Mouse (Mus musculus): ENCODE data around the gene Mau2.

- TF ChIP-seq POLR2A (IDR thresholded peaks at IDR 0.05; ENCODE audit: borderline replicate concordance, control insufficient read depth, low read depth, low read length) = no peak
- no peak for TF ChIP-seq CTCF (IDR thresholded peaks at IDR 0.05; ENCODE audit: control insufficient read depth, insufficient read depth, low read length)
Measured at GRCm38 (mm10) chr8:69973442-69974161, 68.9 kb downstream of the Mau2 start.

Measured in bone marrow, adult 2 months (tissue).